Mouse (Mus musculus): ENCODE measurements around the gene Slc5a10. TPM values are rescaled to one million over a fixed set of nuclear protein-coding genes. Genes with fewer than 3 reads are reported as not detected.
A peak's percentile ranks its signal among the peaks of the same experiment; 100 is the strongest.

The Slc5a10 gene
- polyA plus RNA-seq, 1 experiment from 2014 or later, result not detected

GRCm38 (mm10) chr11:61728037-61728436 is 7.4 kb upstream of the Slc5a10 start:
- Histone ChIP-seq H3K4me2 (replicated peaks) (no peak overlapping the region), H3K36me3 (peaks cover 55% of the 10 kb centered on the region), H3K27ac (replicated peaks) (no peak overlapping the region), H3K27me3 (no peaks in the 10 kb centered on the region), H3K4me1 (no peaks in the 10 kb centered on the region), H3K4me3 (no peak overlapping the region), H3K9ac (replicated peaks) (no peak overlapping the region), H3K9me3 (no peaks in the 10 kb centered on the region)
- ATAC-seq (replicated peaks), result no peak
- WGBS, result 91% methylated on average over 2 of the region's 2 CpGs

- WGBS, result 75% methylated on average over 5 of the region's 5 CpGs
These were observed 1.5 kb upstream of the Slc5a10 start for GRCm38 (mm10) chr11:61722077-61722476.

GRCm38 (mm10) chr11:61719826-61720225 is 800 bp downstream of the Slc5a10 start:
- ATAC-seq (replicated peaks), result no peak
- Histone ChIP-seq H3K36me3 (no peaks in the 10 kb centered on the region), H3K9ac (replicated peaks) (no peak overlapping the region), H3K4me3 (no peak overlapping the region), H3K4me1 (no peaks in the 10 kb centered on the region), H3K27ac (replicated peaks) (no peak overlapping the region), H3K9me3 (no peaks in the 10 kb centered on the region), H3K27me3 (no peaks in the 10 kb centered on the region), H3K4me2 (replicated peaks) (no peak overlapping the region)
- WGBS, result 77% methylated on average over 8 of the region's 8 CpGs

More at GRCm38 (mm10) chr11:61722077-61722476, 1.5 kb upstream of the Slc5a10 start:
- Histone ChIP-seq H3K36me3 (0 out of 2 replicates have a peak, but pooled peaks cover 12% of the 10 kb centered on the region), H3K4me3 (no peak overlapping the region), H3K27me3 (no peaks in the 10 kb centered on the region), H3K4me2 (replicated peaks) (no peak overlapping the region), H3K9ac (replicated peaks) (no peak overlapping the region), H3K4me1 (no peaks in the 10 kb centered on the region), H3K9me3 (no peaks in the 10 kb centered on the region), H3K27ac (replicated peaks) (no peak overlapping the region)
- no peak for ATAC-seq (replicated peaks)

- ATAC-seq (replicated peaks), result no peak
- H3K27ac ChIP-seq (replicated peaks), result no peak overlapping the region
- H3K4me2 ChIP-seq (replicated peaks), result no peak overlapping the region
- H3K4me1 ChIP-seq, result no peaks in the 10 kb centered on the region
- no peak overlapping the region for H3K4me3 ChIP-seq
- no peaks in the 10 kb centered on the region for H3K27me3 ChIP-seq
- H3K9me3 ChIP-seq, result no peaks in the 10 kb centered on the region
- H3K36me3 ChIP-seq, result no peaks in the 10 kb centered on the region
- WGBS, result 71% methylated on average over 3 of the region's 3 CpGs
- H3K9ac ChIP-seq (replicated peaks), result no peak overlapping the region
These were observed 1.2 kb downstream of the Slc5a10 start for GRCm38 (mm10) chr11:61719387-61719786.

- Histone ChIP-seq H3K9me3 (no peaks in the 10 kb centered on the region), H3K4me2 (replicated peaks) (no peak overlapping the region), H3K9ac (replicated peaks) (no peak overlapping the region), H3K4me1 (no peaks in the 10 kb centered on the region), H3K27me3 (no peaks in the 10 kb centered on the region), H3K27ac (replicated peaks) (no peak overlapping the region), H3K36me3 (no peaks in the 10 kb centered on the region), H3K4me3 (no peak overlapping the region)
- no peak for ATAC-seq (replicated peaks)
- 43% methylated on average over 5 of the region's 5 CpGs for WGBS
These were observed 2.6 kb downstream of the Slc5a10 start for GRCm38 (mm10) chr11:61717990-61718389.

GRCm38 (mm10) chr11:61715130-61715529 is 5.5 kb downstream of the Slc5a10 start:
- H3K9me3 ChIP-seq, result no peaks in the 10 kb centered on the region
- H3K4me3 ChIP-seq, result no peak overlapping the region
- H3K27me3 ChIP-seq, result no peaks in the 10 kb centered on the region
- no peak overlapping the region for H3K9ac ChIP-seq (replicated peaks)
- no peak overlapping the region for H3K27ac ChIP-seq (replicated peaks)
- peak; percentile 48; the same call in 1 of the 2 replicates for ATAC-seq (replicated peaks)
- H3K36me3 ChIP-seq, result no peaks in the 10 kb centered on the region
- 57% methylated on average over 6 of the region's 6 CpGs for WGBS
- no peaks in the 10 kb centered on the region for H3K4me1 ChIP-seq
- no peak overlapping the region for H3K4me2 ChIP-seq (replicated peaks)

GRCm38 (mm10) chr11:61714346-61715117 is 6.1 kb downstream of the Slc5a10 start:
- no peaks in the 10 kb centered on the region for H3K4me1 ChIP-seq
- H3K4me2 ChIP-seq (replicated peaks), result no peak overlapping the region
- no peaks in the 10 kb centered on the region for H3K9me3 ChIP-seq
- no peak overlapping the region for H3K27ac ChIP-seq (replicated peaks)
- H3K27me3 ChIP-seq, result no peaks in the 10 kb centered on the region
- no peak overlapping the region for H3K9ac ChIP-seq (replicated peaks)
- WGBS, result 49% methylated on average over 11 of the region's 11 CpGs
- peak; percentile 92 for ATAC-seq (replicated peaks)
- H3K4me3 ChIP-seq, result no peak overlapping the region
- H3K36me3 ChIP-seq, result no peaks in the 10 kb centered on the region

- 65% methylated on average over 15 of the region's 15 CpGs for WGBS
These were observed 7.3 kb downstream of the Slc5a10 start for GRCm38 (mm10) chr11:61713157-61713855.

GRCm38 (mm10) chr11:61708928-61709327 is 11.7 kb downstream of the Slc5a10 start:
- Histone ChIP-seq H3K27me3 (no peaks in the 10 kb centered on the region), H3K27ac (replicated peaks) (no peak overlapping the region), H3K4me2 (replicated peaks) (no peak overlapping the region), H3K4me3 (no peak overlapping the region), H3K4me1 (no peaks in the 10 kb centered on the region), H3K9ac (replicated peaks) (no peak overlapping the region), H3K9me3 (no peaks in the 10 kb centered on the region), H3K36me3 (no peaks in the 10 kb centered on the region)
- ATAC-seq (replicated peaks), result no peak
- 66% methylated on average over 3 of the region's 3 CpGs for WGBS

More at GRCm38 (mm10) chr11:61713157-61713855, 7.3 kb downstream of the Slc5a10 start:
- no peak for ATAC-seq (replicated peaks)
- H3K4me2 ChIP-seq (replicated peaks), result no peak overlapping the region
- no peak overlapping the region for H3K27ac ChIP-seq (replicated peaks)
- no peaks in the 10 kb centered on the region for H3K9me3 ChIP-seq
- H3K36me3 ChIP-seq, result no peaks in the 10 kb centered on the region
- no peaks in the 10 kb centered on the region for H3K4me1 ChIP-seq
- H3K4me3 ChIP-seq, result no peak overlapping the region
- H3K27me3 ChIP-seq, result no peaks in the 10 kb centered on the region
- H3K9ac ChIP-seq (replicated peaks), result no peak overlapping the region

GRCm38 (mm10) chr11:61706232-61706631 is 14.4 kb downstream of the Slc5a10 start:
- no peak for ATAC-seq (replicated peaks)
- no peak overlapping the region for H3K4me3 ChIP-seq

GRCm38 (mm10) chr11:61705581-61705980 is 15.0 kb downstream of the Slc5a10 start:
- no peak for ATAC-seq (replicated peaks)
- Histone ChIP-seq H3K36me3 (no peaks in the 10 kb centered on the region), H3K4me2 (replicated peaks) (no peak overlapping the region), H3K4me3 (no peak overlapping the region), H3K9me3 (no peaks in the 10 kb centered on the region), H3K27ac (replicated peaks) (no peak overlapping the region), H3K9ac (replicated peaks) (no peak overlapping the region), H3K4me1 (peaks cover 2% of the 10 kb centered on the region; the same call in 1 of the 2 replicates), H3K27me3 (no peaks in the 10 kb centered on the region)
- 93% methylated on average over 2 of the region's 2 CpGs for WGBS

More at GRCm38 (mm10) chr11:61706232-61706631, 14.4 kb downstream of the Slc5a10 start:
- H3K9ac ChIP-seq (replicated peaks), result no peak overlapping the region
- no peak overlapping the region for H3K27ac ChIP-seq (replicated peaks)
- H3K4me1 ChIP-seq, result no peaks in the 10 kb centered on the region
- no peak overlapping the region for H3K4me2 ChIP-seq (replicated peaks)
- 63% methylated on average over 4 of the region's 4 CpGs for WGBS
- no peaks in the 10 kb centered on the region for H3K9me3 ChIP-seq
- H3K27me3 ChIP-seq, result no peaks in the 10 kb centered on the region
- no peaks in the 10 kb centered on the region for H3K36me3 ChIP-seq

GRCm38 (mm10) chr11:61702494-61702893 is 18.1 kb downstream of the Slc5a10 start:
- no peaks in the 10 kb centered on the region for H3K36me3 ChIP-seq
- H3K9me3 ChIP-seq, result no peaks in the 10 kb centered on the region
- H3K4me2 ChIP-seq (replicated peaks), result no peak overlapping the region
- H3K27ac ChIP-seq (replicated peaks), result no peak overlapping the region
- H3K9ac ChIP-seq (replicated peaks), result no peak overlapping the region
- H3K27me3 ChIP-seq, result no peaks in the 10 kb centered on the region
- 93% methylated on average over 5 of the region's 5 CpGs for WGBS
- no peak for ATAC-seq (replicated peaks)
- no peak overlapping the region for H3K4me3 ChIP-seq
- peaks cover 8% of the 10 kb centered on the region; the same call in 1 of the 2 replicates for H3K4me1 ChIP-seq

Data from forebrain, embryonic 15.5 days (tissue).